Mouse (Mus musculus) kidney, embryonic 16.5 days (tissue): Measurements from ENCODE around the gene AA986860. TPM values are rescaled to one million over a fixed set of nuclear protein-coding genes. Genes with fewer than 3 reads are reported as not detected.
A peak's percentile ranks its signal among the peaks of the same experiment; 100 is the strongest.

ENCODE experiments used
- ATAC-seq: fragments of 200-750 bp; cut with Nextera tagmentation; 2 replicates; pipeline ENCODE4 v1.8.0; 2017; ENCODE audit warnings: moderate TSS enrichment; ENCODE audit not compliant: low FRiP score, low TSS enrichment
- H3K27ac ChIP-seq: fragments of 300-500 bp; sonication (generic); 2 replicates; pipeline ENCODE4 v1.5.1; 2014; ENCODE audit warnings: low read length
- H3K27me3 ChIP-seq: fragments of 300-500 bp; sonication (generic); 2 replicates; pipeline ENCODE4 v1.6.1; 2014; ENCODE audit warnings: low read length, control low read depth, mixed read lengths; ENCODE audit not compliant: insufficient read depth
- H3K36me3 ChIP-seq: fragments of 300-500 bp; sonication (generic); 2 replicates; pipeline ENCODE4 v1.6.1; 2014; ENCODE audit warnings: low read length, control low read depth, mixed read lengths; ENCODE audit not compliant: insufficient read depth
- H3K4me1 ChIP-seq: fragments of 300-500 bp; sonication (generic); 2 replicates; pipeline ENCODE4 v1.6.1; 2014; ENCODE audit warnings: low read length, control low read depth, mixed read lengths; ENCODE audit not compliant: insufficient read depth
- H3K4me2 ChIP-seq: fragments of 300-500 bp; sonication (generic); replicated peaks from 2 replicates; pipeline ENCODE4 v1.6.1; 2014; ENCODE audit warnings: low read depth, low read length
- H3K4me3 ChIP-seq: fragments of 300-500 bp; sonication (generic); 2 replicates; pipeline ENCODE4 v1.5.1; 2014; ENCODE audit warnings: mild to moderate bottlenecking, low read length
- H3K9ac ChIP-seq: fragments of 300-500 bp; sonication (generic); replicated peaks from 2 replicates; pipeline ENCODE4 v1.6.1; 2014; ENCODE audit warnings: low read length
- H3K9me3 ChIP-seq: fragments of 300-500 bp; sonication (generic); 2 replicates; pipeline ENCODE4 v1.6.1; 2016; ENCODE audit warnings: low read length, control low read depth
- WGBS: fragments of 180-500 bp; shearing (Covaris S2); extraction: QIAGEN DNeasy Blood & Tissue Kit; methylation state at CpG from one replicate; pipeline ENCODE4 v1.1.7; 2014; 5-methylcytosine and 5-hydroxymethylcytosine counted together
- polyA plus RNA-seq: library from polyadenylated mRNA; unstranded; fragments of >200 nt; fragmentation: Nextera tagmentation; extraction: Ambion mirVana; gene quantifications from 2 replicates; pipeline ENCODE4 v1.2.1, GENCODE M21; 2015

Gene AA986860
- 16.1 TPM in 2 replicates for polyA plus RNA-seq

DNA sequence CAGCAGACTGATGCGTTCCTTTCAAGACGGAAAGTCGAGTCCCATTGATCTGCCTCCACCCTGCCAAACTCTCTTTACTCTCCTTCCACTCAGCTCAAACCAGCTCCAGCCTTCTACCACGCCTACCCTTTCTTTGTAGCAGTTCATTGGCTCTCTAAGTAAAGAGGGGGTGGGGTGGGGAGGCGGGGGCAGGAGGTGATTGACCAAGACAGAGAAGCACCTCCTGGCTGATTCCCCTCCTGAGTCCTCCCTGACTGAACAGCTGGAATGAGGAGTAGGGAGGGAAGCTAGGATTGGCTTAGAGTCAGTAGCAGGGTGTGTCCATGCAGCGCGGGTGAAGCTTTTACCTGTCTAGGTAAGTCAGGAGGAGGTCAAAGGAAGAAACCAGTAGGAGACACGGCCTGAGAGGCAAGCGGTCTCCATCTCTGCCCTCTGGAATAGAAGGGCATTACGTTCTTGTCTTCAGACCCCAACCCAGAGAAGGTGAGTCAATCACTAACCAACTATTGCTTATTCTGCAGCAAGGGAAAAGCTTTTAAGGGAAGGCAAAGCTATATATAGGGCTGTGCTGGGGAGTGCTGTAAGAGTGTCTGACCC, at the start of gene AA986860:
AA986860 (plus strand) TSS at position 236 of the 597 bp plus-strand sequence.
- H3K9me3 ChIP-seq, result no peaks in the 10 kb centered on the region
- peak within 1 kb of the TSS; percentile 37; the same call in 1 of the 2 replicates for H3K9ac ChIP-seq
- peaks cover 37% of the 10 kb centered on the region for H3K4me1 ChIP-seq
- H3K27me3 ChIP-seq, result no peaks in the 10 kb centered on the region
- whole genome bisulfite sequencing, result 7% methylated on average over 10 of the region's 10 CpGs
- peak within 1 kb of the TSS; percentile 40 for H3K4me3 ChIP-seq
- ATAC-seq, result peak; percentile 93
- H3K27ac ChIP-seq, result peak within 1 kb of the TSS; percentile 91; the same call in 1 of the 2 replicates
- peak within 1 kb of the TSS; percentile 48 for H3K4me2 ChIP-seq
- no peaks in the 10 kb centered on the region for H3K36me3 ChIP-seq

DNA sequence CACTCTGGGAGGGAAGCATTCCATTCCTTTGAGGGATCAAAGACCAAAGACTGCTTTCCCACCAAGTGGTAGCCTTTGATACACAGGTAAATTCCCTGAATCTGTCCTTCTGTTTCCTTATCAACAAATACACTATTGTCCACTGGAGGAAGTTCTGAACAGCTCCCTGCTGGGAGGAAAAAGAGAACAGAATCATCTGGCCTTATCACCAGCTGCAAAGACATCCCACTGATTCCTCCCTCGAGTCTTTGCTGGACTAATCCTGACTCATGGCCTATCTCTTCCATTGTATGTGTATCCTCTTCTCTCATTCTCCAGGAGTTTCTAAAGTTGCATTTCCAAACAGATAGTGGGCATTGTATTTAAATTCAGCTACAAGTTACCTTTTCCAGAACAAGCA, 47.9 kb upstream of the AA986860 start:
- Histone ChIP-seq H3K4me1 (no peaks in the 10 kb centered on the region), H3K4me2 (no peak overlapping the region), H3K27ac (no peak overlapping the region), H3K27me3 (no peaks in the 10 kb centered on the region), H3K9me3 (no peaks in the 10 kb centered on the region), H3K36me3 (0 out of 2 replicates have a peak, but pooled peaks cover 3% of the 10 kb centered on the region), H3K9ac (no peak overlapping the region), H3K4me3 (no peak overlapping the region)
- no peak for ATAC-seq
- WGBS, result 67% methylated on average over 1 of the region's 1 CpGs

GRCm38 (mm10) chr1:130698601-130699000, 33.2 kb upstream of the AA986860 start:
- WGBS, result 91% methylated on average over 5 of the region's 5 CpGs
- Histone ChIP-seq H3K4me2 (no peak overlapping the region), H3K36me3 (peaks cover 29% of the 10 kb centered on the region), H3K9me3 (no peaks in the 10 kb centered on the region), H3K27ac (no peak overlapping the region), H3K4me3 (no peak overlapping the region), H3K4me1 (no peaks in the 10 kb centered on the region), H3K9ac (no peak overlapping the region), H3K27me3 (no peaks in the 10 kb centered on the region)
- no peak for ATAC-seq

GRCm38 (mm10) chr1:130699937-130700633, 31.7 kb upstream of the AA986860 start:
- ATAC-seq, result no peak
- WGBS, result 92% methylated on average over 10 of the region's 10 CpGs
- H3K4me3 ChIP-seq, result no peak overlapping the region
- no peak overlapping the region for H3K27ac ChIP-seq
- no peaks in the 10 kb centered on the region for H3K4me1 ChIP-seq
- no peaks in the 10 kb centered on the region for H3K27me3 ChIP-seq
- H3K9ac ChIP-seq, result no peak overlapping the region
- no peak overlapping the region for H3K4me2 ChIP-seq
- peaks cover 29% of the 10 kb centered on the region for H3K36me3 ChIP-seq
- no peaks in the 10 kb centered on the region for H3K9me3 ChIP-seq

- H3K27ac ChIP-seq, result no peak overlapping the region
- 93% methylated on average over 11 of the region's 11 CpGs for WGBS
- H3K9ac ChIP-seq, result no peak overlapping the region
- peaks cover 31% of the 10 kb centered on the region for H3K36me3 ChIP-seq
- H3K9me3 ChIP-seq, result no peaks in the 10 kb centered on the region
- no peak overlapping the region for H3K4me2 ChIP-seq
- ATAC-seq, result no peak
- H3K4me3 ChIP-seq, result no peak overlapping the region
- no peaks in the 10 kb centered on the region for H3K4me1 ChIP-seq
- no peaks in the 10 kb centered on the region for H3K27me3 ChIP-seq
Observed at GRCm38 (mm10) chr1:130701976-130702375, 29.8 kb upstream of the AA986860 start.

- Histone ChIP-seq H3K4me3 (no peak overlapping the region), H3K4me2 (no peak overlapping the region), H3K27me3 (no peaks in the 10 kb centered on the region), H3K9ac (no peak overlapping the region), H3K36me3 (peaks cover 30% of the 10 kb centered on the region), H3K4me1 (no peaks in the 10 kb centered on the region), H3K27ac (no peak overlapping the region), H3K9me3 (no peaks in the 10 kb centered on the region)
- 76% methylated on average over 2 of the region's 2 CpGs for WGBS
- no peak for ATAC-seq
Observed at GRCm38 (mm10) chr1:130703613-130704012, 28.2 kb upstream of the AA986860 start.

- Histone ChIP-seq H3K27me3 (no peaks in the 10 kb centered on the region), H3K9me3 (no peaks in the 10 kb centered on the region), H3K27ac (no peak overlapping the region), H3K4me1 (no peaks in the 10 kb centered on the region), H3K4me3 (no peak overlapping the region), H3K9ac (no peak overlapping the region), H3K36me3 (peaks cover 9% of the 10 kb centered on the region; the same call in 1 of the 2 replicates), H3K4me2 (no peak overlapping the region)
- 90% methylated on average over 22 of the region's 22 CpGs for WGBS
- no peak for ATAC-seq
Observed at GRCm38 (mm10) chr1:130710283-130711080, 21.3 kb upstream of the AA986860 start.

GRCm38 (mm10) chr1:130714046-130714445, 17.7 kb upstream of the AA986860 start:
- no peak overlapping the region for H3K4me2 ChIP-seq
- no peak for ATAC-seq
- H3K36me3 ChIP-seq, result no peaks in the 10 kb centered on the region
- H3K27me3 ChIP-seq, result no peaks in the 10 kb centered on the region
- no peak overlapping the region for H3K4me3 ChIP-seq
- no peak overlapping the region for H3K9ac ChIP-seq
- WGBS, result 83% methylated on average over 4 of the region's 4 CpGs
- H3K9me3 ChIP-seq, result no peaks in the 10 kb centered on the region
- peaks cover 9% of the 10 kb centered on the region for H3K4me1 ChIP-seq
- no peak overlapping the region for H3K27ac ChIP-seq

- peak within 1 kb of the TSS; percentile 78 for H3K27ac ChIP-seq
- H3K4me1 ChIP-seq, result peaks cover 11% of the 10 kb centered on the region
- ATAC-seq, result peak; percentile 97
- peak within 1 kb of the TSS; percentile 91 for H3K4me3 ChIP-seq
- H3K36me3 ChIP-seq, result 0 out of 2 replicates have a peak, but pooled peaks cover 3% of the 10 kb centered on the region
- H3K9ac ChIP-seq, result peak within 1 kb of the TSS; percentile 88
- no peaks in the 10 kb centered on the region for H3K27me3 ChIP-seq
- no peaks in the 10 kb centered on the region for H3K9me3 ChIP-seq
- WGBS, result 0% methylated on average over 37 of the region's 38 CpGs
- peak within 1 kb of the TSS; percentile 93 for H3K4me2 ChIP-seq
Observed at GRCm38 (mm10) chr1:130715561-130716217, 16.1 kb upstream of the AA986860 start, which contains the start of gene Gm29427. Gene Gm29427, minus strand, starts transcription at chr1:130715799.
